Mouse (Mus musculus): ENCODE data around the gene Rpl7l1.
A peak's percentile ranks its signal among the peaks of the same experiment; 100 is the strongest.
"Not testable (repeated sequence)": the region's sequence is repeated elsewhere in the genome, so short reads cannot be mapped to it uniquely, and the experiment has no call there.

Rpl7l1 gene

DNA sequence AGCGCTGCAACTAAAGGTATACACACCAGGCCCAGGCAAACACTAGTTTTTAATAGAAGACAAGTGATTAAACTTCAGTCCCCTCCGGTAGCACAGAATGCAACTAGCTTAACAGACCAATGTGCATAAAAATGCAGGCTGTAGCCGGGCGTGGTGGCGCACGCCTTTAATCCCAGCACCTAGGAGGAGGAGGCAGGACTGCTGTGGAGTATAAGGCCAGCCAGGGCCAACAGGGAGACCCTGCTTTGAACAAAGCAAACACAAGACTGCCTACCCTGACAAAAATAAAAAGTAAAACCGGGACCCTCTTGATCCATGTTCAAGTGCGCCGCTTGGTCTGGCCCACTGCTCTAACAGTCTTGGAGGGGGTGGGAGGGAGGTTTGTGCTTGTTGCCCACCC is 7.4 kb downstream of the Rpl7l1 start:
- no peak for DNase-seq (ENCODE audit: low read depth)

DNA sequence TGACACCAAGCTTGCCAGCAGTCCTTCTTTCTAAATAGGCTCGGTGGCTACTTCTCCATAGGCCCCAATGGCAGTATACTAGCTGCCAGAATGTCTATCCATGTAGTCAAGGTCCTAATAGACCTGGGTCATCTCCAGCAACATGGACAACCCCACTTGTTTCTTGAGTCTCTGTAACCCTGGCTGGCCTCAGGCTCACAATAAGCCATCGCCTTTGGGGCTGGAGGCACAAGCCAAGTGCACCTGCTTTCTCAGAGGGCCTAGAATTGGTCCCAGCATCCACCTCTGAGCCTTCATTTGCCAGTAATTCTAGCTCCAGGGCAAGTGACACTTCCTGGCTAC is 8.4 kb downstream of the Rpl7l1 start:
- no peak for DNase-seq (ENCODE audit: low read depth)

GRCm38 (mm10) chr17:46773278-46774130 is 9.0 kb downstream of the Rpl7l1 start:
- no peak for DNase-seq (ENCODE audit: low read depth)

DNA sequence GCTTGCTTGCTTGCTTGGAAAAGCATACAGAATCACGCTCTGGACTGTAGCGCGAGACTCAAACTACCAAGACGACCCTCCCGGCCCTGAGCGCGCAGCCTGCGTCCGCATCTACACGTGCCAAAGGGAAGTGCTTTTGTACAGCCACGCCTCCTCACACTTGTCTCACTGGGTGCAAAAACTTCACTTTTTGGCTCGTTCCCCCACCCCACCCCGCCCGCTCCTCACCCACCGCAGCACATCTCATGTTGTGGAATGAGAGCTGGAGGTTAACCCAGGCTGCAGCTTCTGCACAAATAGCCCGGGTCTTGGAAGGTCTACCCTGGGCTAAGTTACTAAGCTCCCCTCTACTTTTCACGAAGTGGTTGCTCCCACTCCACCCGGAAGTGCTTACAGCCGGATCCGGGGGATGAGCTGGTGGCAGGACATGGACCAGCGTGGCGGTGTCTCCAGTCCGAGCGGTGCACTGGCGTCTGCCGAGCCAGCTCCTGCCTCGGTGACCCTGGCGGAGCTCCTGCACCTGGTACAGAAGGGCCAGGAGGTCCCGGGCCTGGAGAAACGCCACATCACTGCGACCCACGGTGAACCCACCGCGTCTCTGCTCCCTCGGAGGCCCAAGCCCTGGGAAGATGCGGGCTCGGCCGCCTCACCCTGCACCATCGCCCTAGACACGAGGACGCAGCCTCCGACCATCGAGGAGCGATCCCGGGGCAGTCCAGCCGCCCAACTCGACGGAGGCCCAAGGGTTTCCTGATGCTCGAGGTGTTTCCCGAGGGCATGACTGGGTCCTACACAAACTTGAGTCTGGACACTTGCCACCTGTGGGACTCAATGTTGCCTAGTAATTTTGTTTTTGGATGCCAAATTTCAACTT is 9.8 kb downstream of the Rpl7l1 start, which contains the start of gene 2310039H08Rik:
Gene 2310039H08Rik, plus strand, starts transcription at position 232 of the 874 bp plus-strand sequence.
- peak; percentile 65 for DNase-seq (ENCODE audit: low read depth)

GRCm38 (mm10) chr17:46772038-46772403 is 10.5 kb downstream of the Rpl7l1 start:
- DNase-seq (ENCODE audit: low read depth), result no peak

DNA sequence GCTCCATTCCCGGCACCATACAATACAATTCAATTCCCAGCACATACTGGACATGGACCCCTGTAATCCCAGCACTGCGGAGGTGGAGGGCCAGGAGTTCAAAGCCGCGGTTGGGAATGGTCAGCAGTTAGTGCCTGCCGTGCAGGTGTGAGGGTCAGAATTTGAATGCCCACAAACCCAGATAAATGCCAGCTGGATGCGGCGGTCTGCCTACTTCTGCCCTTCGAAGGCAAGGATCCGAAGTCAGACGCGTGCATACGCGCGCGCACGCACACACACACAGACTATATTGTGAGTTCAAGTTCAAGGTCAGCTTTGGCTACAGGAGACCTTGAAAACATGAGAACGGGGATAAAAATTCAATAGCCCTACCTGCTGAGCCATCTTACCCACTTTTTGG is 10.9 kb downstream of the Rpl7l1 start:
- DNase-seq (ENCODE audit: low read depth), result no peak

DNA sequence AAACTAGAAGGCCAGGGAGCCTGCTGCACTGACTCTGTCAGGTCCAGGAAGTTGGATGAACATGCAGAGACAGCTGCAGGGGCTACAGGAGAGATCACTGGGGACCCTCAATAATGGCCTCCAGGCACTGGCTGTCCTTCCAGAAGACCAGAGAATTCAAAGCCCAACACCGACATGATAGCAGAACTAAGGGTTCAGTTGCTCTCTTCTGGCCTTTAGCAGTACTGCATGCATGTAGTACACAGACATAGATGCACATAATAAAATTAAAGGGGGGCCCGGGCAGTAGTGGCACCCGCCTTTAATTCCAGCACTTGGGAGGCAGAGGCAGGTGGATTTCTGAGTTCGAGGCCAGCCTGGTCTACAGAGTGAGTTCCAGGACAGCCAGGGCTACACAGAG is 11.4 kb downstream of the Rpl7l1 start:
- DNase-seq (ENCODE audit: low read depth), result no peak

DNA sequence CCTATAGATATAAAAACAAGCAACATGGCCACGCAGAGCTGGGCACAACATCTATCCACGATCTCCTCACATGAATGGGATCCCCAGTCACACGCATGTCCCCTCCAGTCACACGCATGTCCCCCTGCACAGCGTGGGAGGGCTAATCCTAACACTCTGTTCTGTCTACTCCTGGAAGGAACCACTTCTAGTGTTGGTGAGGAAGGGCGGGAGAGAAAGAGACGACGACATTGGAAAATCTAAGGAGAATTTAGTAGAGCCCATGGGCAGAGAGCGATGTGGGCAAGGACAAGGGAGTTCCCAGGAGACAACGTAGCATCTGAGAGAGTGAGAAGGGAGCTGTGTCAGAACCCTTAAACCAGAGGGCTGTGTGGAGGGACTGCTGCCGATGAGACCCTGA is 11.9 kb downstream of the Rpl7l1 start:
- DNase-seq (ENCODE audit: low read depth), result no peak

- no peak for DNase-seq (ENCODE audit: low read depth)
Observed at GRCm38 (mm10) chr17:46767868-46768267, 14.6 kb downstream of the Rpl7l1 start.

DNA sequence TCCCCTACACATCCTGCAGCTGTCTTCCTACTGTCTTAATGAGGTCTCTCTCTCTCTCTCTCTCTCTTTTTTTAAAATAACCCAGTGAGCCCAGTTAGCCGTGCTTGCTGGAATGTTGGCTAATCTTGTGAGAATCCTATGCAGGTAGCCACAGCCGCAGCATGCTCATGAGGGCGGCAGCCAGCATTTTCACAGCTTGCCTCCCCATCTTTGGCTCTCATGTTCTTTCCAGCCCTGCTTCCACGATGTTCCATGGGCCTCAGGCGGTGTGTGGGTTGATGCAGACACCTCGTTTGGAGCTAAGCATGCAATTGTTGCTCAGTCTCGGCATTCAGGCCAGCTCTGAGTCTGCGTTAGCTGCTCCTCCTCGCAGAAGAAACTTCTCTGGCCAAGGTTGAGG is 17.6 kb downstream of the Rpl7l1 start:
- DNase-seq (ENCODE audit: low read depth), result not testable (repeated sequence)

DNA sequence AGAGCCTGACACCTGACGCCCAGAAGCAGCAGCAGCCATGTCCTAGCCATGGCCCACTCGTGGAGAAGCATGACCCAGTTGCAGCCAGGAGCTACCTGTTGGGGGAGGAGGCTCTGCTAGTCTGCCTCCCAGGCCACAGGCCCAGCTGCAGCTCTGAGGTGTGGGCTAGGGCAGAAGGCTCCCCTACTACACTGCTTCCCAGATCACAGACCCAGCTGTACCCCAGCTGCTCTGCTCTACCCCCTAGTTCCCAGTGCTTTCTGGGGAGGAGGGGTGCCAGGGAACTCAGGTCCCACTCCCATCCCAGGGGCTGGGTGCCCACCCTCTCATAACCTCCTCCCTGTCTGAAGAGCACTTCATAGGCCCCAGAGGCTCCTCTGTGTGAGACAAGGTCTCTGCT is 18.9 kb downstream of the Rpl7l1 start, which contains the start of gene Ptcra:
Gene Ptcra, minus strand, starts transcription at position 169 of the 400 bp plus-strand sequence.
- no peak for DNase-seq (ENCODE audit: low read depth)

GRCm38 (mm10) chr17:46758753-46759152 is 23.7 kb downstream of the Rpl7l1 start:
- no peak for DNase-seq (ENCODE audit: low read depth)

DNA sequence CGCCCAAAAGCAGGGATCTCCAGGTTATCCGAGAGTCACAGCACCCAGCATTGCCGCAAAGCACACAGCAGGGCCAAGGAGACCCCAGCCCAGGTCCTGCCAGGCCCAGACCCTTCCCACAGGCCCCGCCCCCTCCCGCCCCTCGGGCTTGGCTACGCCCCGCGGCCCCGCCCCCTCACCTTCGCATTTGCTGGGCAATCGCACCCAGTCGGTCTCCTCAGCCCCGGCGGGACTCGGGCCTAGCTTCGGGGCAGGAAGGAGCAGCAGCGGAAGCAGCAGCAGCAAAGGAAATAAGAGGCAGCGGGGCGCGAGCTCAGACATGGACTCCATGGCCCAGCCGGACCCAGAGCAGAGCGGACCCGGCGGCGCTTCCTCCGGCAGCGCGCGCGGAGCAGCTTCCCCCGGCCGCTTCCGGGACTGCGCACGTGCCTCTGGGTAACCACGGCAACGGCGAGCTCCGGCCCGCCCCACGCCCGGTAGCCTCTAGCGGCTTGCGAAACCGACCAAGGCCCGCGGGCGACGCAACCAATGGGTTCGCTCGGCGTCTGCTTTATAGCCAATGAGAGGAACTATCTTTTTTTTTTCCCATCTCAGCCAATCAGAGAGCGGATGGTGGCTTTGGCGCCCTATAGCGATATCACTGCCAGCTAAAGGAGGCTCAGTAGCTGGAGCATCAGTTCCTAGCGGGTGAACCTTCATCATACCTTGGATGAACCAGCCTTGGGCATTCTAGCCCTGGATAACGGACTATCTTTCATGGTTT is 30.5 kb downstream of the Rpl7l1 start, which contains the start of gene Cnpy3:
Gene Cnpy3, minus strand, starts transcription at position 421 of the 763 bp plus-strand sequence.
- DNase-seq (ENCODE audit: low read depth), result peak; percentile 95

DNA sequence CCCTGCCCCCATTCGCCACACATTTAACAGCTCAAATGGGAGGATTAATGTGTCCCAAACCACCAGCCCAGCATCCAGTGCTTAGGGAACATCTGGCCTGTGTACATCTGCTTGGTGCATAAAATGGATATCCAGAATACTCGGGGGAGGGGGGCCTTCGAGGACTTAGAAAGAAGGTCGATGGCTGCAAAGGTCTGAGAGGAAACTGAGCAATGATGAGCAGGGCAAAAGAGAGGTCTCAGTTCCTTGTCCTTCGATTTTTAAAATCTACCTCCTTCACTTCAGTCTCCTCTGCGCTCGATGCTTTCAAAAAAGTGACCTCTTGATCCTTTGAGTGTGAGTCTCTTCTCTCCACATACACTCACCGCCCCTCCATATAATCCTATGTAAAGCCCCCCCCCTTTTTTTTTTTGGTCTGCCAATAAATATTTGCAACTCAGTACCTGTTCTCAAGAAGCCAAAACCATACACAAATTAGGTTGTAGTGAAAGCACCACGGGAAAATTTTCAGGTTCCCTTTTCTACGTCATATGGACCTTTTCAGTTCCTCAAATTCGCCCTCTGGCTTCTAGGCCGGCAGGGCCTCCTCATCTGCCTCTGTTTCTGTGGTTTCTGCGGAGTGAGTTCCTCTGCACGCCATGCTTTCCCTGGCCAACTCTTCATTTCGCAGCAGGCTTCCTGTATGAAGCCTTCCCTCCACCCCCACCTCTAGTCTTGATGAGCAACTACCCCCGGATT is 31.2 kb downstream of the Rpl7l1 start:
- peak; percentile 40 for DNase-seq (ENCODE audit: low read depth)

- no peak for DNase-seq (ENCODE audit: low read depth)
Observed at GRCm38 (mm10) chr17:46750580-46750979, 31.9 kb downstream of the Rpl7l1 start.

- DNase-seq (ENCODE audit: low read depth), result no peak
Observed at GRCm38 (mm10) chr17:46749282-46749681, 33.2 kb downstream of the Rpl7l1 start.

GRCm38 (mm10) chr17:46747806-46748205 is 34.7 kb downstream of the Rpl7l1 start:
- no peak for DNase-seq (ENCODE audit: low read depth)

DNA sequence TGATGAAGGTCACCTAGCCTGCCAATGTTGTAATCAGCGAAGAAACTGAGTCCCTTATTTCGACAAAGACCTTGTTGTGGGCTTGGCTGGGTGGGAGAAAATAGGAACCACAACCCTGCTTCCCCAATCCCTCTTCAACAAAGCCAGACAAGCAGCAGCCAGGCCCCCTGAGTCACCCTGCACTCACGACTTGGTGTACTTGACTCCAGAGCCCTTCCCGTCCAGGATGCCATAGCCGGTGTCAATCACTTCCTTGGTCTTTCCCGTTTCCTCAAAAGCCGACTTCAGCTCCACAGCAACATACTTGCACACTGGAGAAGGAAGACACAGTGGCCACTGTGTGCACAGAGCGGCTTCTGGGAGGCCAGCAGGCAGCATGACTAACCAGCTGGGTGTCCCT is 35.2 kb downstream of the Rpl7l1 start:
- DNase-seq (ENCODE audit: low read depth), result no peak

DNA sequence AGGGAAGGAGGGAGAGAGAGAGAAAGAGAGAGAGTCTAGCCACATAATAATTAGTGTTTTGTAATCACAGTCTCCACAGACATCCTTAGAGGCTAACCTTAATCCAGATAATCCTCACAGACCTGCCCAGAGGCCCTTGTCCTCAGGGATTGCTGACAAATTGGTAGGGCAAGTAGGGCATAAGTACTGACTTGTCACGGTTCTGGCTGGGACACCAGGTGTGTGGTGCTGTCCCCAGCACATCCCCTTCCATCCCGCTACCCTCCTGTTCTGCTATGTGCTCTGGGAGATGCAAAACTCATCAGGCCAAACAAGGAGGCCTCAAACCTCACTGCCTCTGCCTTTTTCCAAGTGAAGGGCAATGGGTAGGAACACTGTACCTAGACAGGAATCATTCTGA is 37.0 kb downstream of the Rpl7l1 start:
- DNase-seq (ENCODE audit: low read depth), result no peak

- DNase-seq (ENCODE audit: low read depth), result no peak
Observed at GRCm38 (mm10) chr17:46742986-46743385, 39.5 kb downstream of the Rpl7l1 start.

DNA sequence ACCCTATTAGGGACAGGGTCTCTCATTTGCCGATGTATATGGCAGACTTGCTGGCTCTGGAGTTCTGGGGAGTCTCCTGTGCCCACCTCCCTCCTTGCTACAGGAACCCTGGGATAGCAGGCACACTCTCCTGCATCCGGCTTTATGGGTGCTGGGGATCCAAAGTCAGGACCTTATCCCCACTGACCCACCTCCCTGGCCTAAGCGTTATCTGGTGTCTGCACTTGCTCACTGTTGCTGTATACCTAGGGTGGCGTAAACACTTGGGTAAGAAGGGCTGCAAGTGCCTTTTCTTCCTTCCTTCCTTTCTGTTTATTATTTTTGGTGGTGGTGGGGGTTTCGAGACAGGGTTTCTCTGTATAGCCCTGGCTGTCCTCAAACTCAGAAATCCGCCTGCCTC is 41.2 kb downstream of the Rpl7l1 start:
- no peak for DNase-seq (ENCODE audit: low read depth)

All from fibroblast of lung, adult 2 months (primary cell).